In genomic region chr4:47093161-47093560, GRCm38 (mm10) we compare ENCODE assay signal across 12 mouse cellular contexts. TPM values are rescaled to one million over a fixed set of nuclear protein-coding genes. Genes with fewer than 3 reads are reported as not detected.
DNase-seq lines count a peak whose midpoint lies in the region; ATAC-seq lines count a peak whose summit lies in the region.
"Had no signal": no experiment of that assay in that cellular context is flagged by ENCODE, and none has a peak within 500 bp of the region (broad histone marks: within the 10 kb centered on the region; RNA-seq: fewer than 3 reads in every experiment).

No protein-coding gene starts in this region.

- no peaks in the 10 kb centered on the region for H3K9me3 ChIP-seq in heart, embryonic 11.5 days (replicated peaks; ENCODE audit: control insufficient read depth, low read length)
- no peaks in the 10 kb centered on the region for H3K9me3 ChIP-seq in intestine, embryonic 15.5 days
- H3K9me3 ChIP-seq in neural tube, embryonic 13.5 days: no peaks in the 10 kb centered on the region
- H3K9me3 ChIP-seq: neural tube, embryonic 12.5 days had no signal

- no peaks in the 10 kb centered on the region for H3K36me3 ChIP-seq in heart, embryonic 11.5 days (ENCODE audit: control insufficient read depth, insufficient read depth, low read length)
- H3K36me3 ChIP-seq in intestine, embryonic 15.5 days: no peaks in the 10 kb centered on the region
- no peaks in the 10 kb centered on the region for H3K36me3 ChIP-seq in neural tube, embryonic 13.5 days
- H3K36me3 ChIP-seq: neural tube, embryonic 12.5 days had no signal

- no peak overlapping the region for H3K4me3 ChIP-seq in heart, embryonic 11.5 days (ENCODE audit: low read depth, low read length)
- no peak overlapping the region for H3K4me3 ChIP-seq in intestine, embryonic 15.5 days (replicated peaks)
- no peak overlapping the region for H3K4me3 ChIP-seq in neural tube, embryonic 13.5 days

- H3K27me3 ChIP-seq in heart, embryonic 11.5 days (ENCODE audit: control insufficient read depth, insufficient read depth, low read length): peaks cover 38% of the 10 kb centered on the region
- 0 out of 2 replicates have a peak, but pooled peaks cover 8% of the 10 kb centered on the region for H3K27me3 ChIP-seq in intestine, embryonic 15.5 days (replicated peaks)
- H3K27me3 ChIP-seq in neural tube, embryonic 13.5 days: peaks cover 43% of the 10 kb centered on the region
- H3K27me3 ChIP-seq: Patski had no signal

- DNase-seq in heart, adult 11 months: peak; percentile 71
- DNase-seq in embryo, embryonic 9.5 days (ENCODE audit: extremely low spot score): peak; percentile 20
- DNase-seq in cerebellum, postnatal 10 days: no peak
- no peak for DNase-seq in urinary bladder, adult 2 months (ENCODE audit: low spot score)
- no peak for DNase-seq in thymus, postnatal 4 days
- DNase-seq: cerebellum, adult 8-10 months; heart, postnatal 36 days had no signal

- peaks cover 4% of the 10 kb centered on the region; the same call in 1 of the 2 replicates for H3K4me1 ChIP-seq in heart, embryonic 11.5 days (ENCODE audit: control insufficient read depth, insufficient read depth, low read length)
- H3K4me1 ChIP-seq in intestine, embryonic 15.5 days (replicated peaks): peaks cover 7% of the 10 kb centered on the region; the same call in 1 of the 2 replicates
- H3K4me1 ChIP-seq in neural tube, embryonic 13.5 days (replicated peaks): peaks cover 25% of the 10 kb centered on the region

- no peak for ATAC-seq in heart, embryonic 11.5 days (replicated peaks; ENCODE audit: insufficient number of reproducible peaks, low FRiP score, low TSS enrichment)
- no peak for ATAC-seq in intestine, embryonic 15.5 days
- ATAC-seq in neural tube, embryonic 13.5 days (ENCODE audit: low read depth): no peak

- H3K9ac ChIP-seq in heart, embryonic 11.5 days (ENCODE audit: low read depth, low read length): no peak overlapping the region
- H3K9ac ChIP-seq in intestine, embryonic 15.5 days: no peak overlapping the region
- no peak overlapping the region for H3K9ac ChIP-seq in neural tube, embryonic 13.5 days

- no peak overlapping the region for H3K4me2 ChIP-seq in heart, embryonic 11.5 days
- peak overlapping the region; percentile 100 for H3K4me2 ChIP-seq in intestine, embryonic 15.5 days (replicated peaks)
- peak overlapping the region; percentile 98; the same call in 1 of the 2 replicates for H3K4me2 ChIP-seq in neural tube, embryonic 13.5 days

- WGBS in heart, embryonic 11.5 days (ENCODE audit: insufficient replicate concordance): 38% methylated on average over 9 of the region's 9 CpGs
- 63% methylated on average over 9 of the region's 9 CpGs for WGBS in intestine, embryonic 15.5 days
- WGBS in neural tube, embryonic 13.5 days: 25% methylated on average over 9 of the region's 9 CpGs

- H3K27ac ChIP-seq in heart, embryonic 11.5 days (ENCODE audit: low read depth, low read length): no peak overlapping the region
- H3K27ac ChIP-seq in intestine, embryonic 15.5 days: no peak overlapping the region
- H3K27ac ChIP-seq in neural tube, embryonic 13.5 days (replicated peaks): no peak overlapping the region
- H3K27ac ChIP-seq: neural tube, embryonic 12.5 days had no signal

RNA-seq across cellular contexts. Expression of gene Galnt12, which starts 1.5 kb away (rescaled TPM):
- polyA plus RNA-seq in heart, embryonic 11.5 days (2014; fragmentation: Nextera tagmentation; extraction: Ambion mirVana): 0.89 and 1.5 TPM in 2 replicates
- 21.5 and 23.7 TPM in 2 replicates for polyA plus RNA-seq in intestine, embryonic 15.5 days (2015; fragmentation: Nextera tagmentation; extraction: Ambion mirVana)
- 1.1 and 1.2 TPM in 2 replicates for polyA plus RNA-seq in neural tube, embryonic 13.5 days (2015; fragmentation: Nextera tagmentation; extraction: Ambion mirVana)
- polyA plus RNA-seq in urinary bladder, adult 2 months (2012; rRNA removed): 3.7 and 3.9 TPM in 2 replicates

RNA-seq across cellular contexts. Expression of gene Anks6, which starts 35.9 kb away (rescaled TPM):
- polyA plus RNA-seq in heart, embryonic 11.5 days (2014; fragmentation: Nextera tagmentation; extraction: Ambion mirVana): 1.4 TPM in 2 replicates
- 2.9 TPM in 2 replicates for polyA plus RNA-seq in intestine, embryonic 15.5 days (2015; fragmentation: Nextera tagmentation; extraction: Ambion mirVana)
- polyA plus RNA-seq in neural tube, embryonic 13.5 days (2015; fragmentation: Nextera tagmentation; extraction: Ambion mirVana): 4.4 and 4.8 TPM in 2 replicates
- 4.9 and 5.9 TPM in 2 replicates for polyA plus RNA-seq in urinary bladder, adult 2 months (2012; rRNA removed)

Comparison
In these comparisons a context has a peak if more than half of its experiments do, and no peak if none do; other contexts are left out.
1. DNase-seq: peak in heart, adult 11 months (single experiment) and embryo, embryonic 9.5 days (single experiment); none in cerebellum, postnatal 10 days (0 of 2), urinary bladder, adult 2 months (single experiment) and thymus, postnatal 4 days (single experiment).